Mouse (Mus musculus) heart, postnatal 0 days (tissue): ENCODE data around the gene Lmbr1l.

Experiments used
- CTCF ChIP-seq: IDR thresholded peaks from 2 replicates; pipeline ENCODE4 v1.5.1; 2016; ENCODE audit warnings: antibody characterized with exemption, control low read depth, low read depth
- EP300 ChIP-seq: IDR thresholded peaks from 2 replicates; pipeline ENCODE4 v1.6.1; 2016; ENCODE audit warnings: antibody characterized with exemption, low read depth

- TF ChIP-seq CTCF = no peak
- TF ChIP-seq EP300 = no peak
Observed at GRCm38 (mm10) chr15:98897928-98898800, 19.9 kb downstream of the Lmbr1l start, which contains the start of gene Dhh.
